Mouse (Mus musculus) hindbrain, embryonic 13.5 days (tissue): Measurements from ENCODE around the gene Atad5. TPM values are rescaled to one million over a fixed set of nuclear protein-coding genes. Genes with fewer than 3 reads are reported as not detected.

Experiments
- ATAC-seq: fragments of 200-750 bp; cut with Nextera tagmentation; 2 replicates; pipeline ENCODE4 v1.8.0; 2017; ENCODE audit warnings: moderate TSS enrichment; ENCODE audit not compliant: low FRiP score
- H3K27ac ChIP-seq: fragments of 300-500 bp; sonication (generic); 2 replicates; pipeline ENCODE4 v1.5.1; 2015; ENCODE audit warnings: inconsistent platforms, mild to moderate bottlenecking, moderate library complexity
- H3K27me3 ChIP-seq: fragments of 300-500 bp; sonication (generic); 2 replicates; pipeline ENCODE4 v1.6.1; 2015; ENCODE audit warnings: mild to moderate bottlenecking, inconsistent platforms
- H3K36me3 ChIP-seq: fragments of 300-500 bp; sonication (generic); 2 replicates; pipeline ENCODE4 v1.6.1; 2015; ENCODE audit warnings: mild to moderate bottlenecking, inconsistent platforms
- H3K4me1 ChIP-seq: fragments of 300-500 bp; sonication (generic); replicated peaks from 2 replicates; pipeline ENCODE4 v1.6.1; 2015; ENCODE audit warnings: inconsistent platforms
- H3K4me2 ChIP-seq: fragments of 300-500 bp; sonication (generic); 2 replicates; pipeline ENCODE4 v1.6.1; 2015; ENCODE audit warnings: inconsistent platforms, mild to moderate bottlenecking, moderate library complexity
- H3K4me3 ChIP-seq: fragments of 300-500 bp; sonication (generic); 2 replicates; pipeline ENCODE4 v1.5.1; 2015; ENCODE audit warnings: mild to moderate bottlenecking, inconsistent platforms
- H3K9ac ChIP-seq: fragments of 300-500 bp; sonication (generic); 2 replicates; pipeline ENCODE4 v1.6.1; 2015; ENCODE audit warnings: mild to moderate bottlenecking, inconsistent platforms
- H3K9me3 ChIP-seq: fragments of 300-500 bp; sonication (generic); 2 replicates; pipeline ENCODE4 v1.6.1; 2016; ENCODE audit warnings: inconsistent platforms
- WGBS: fragments of 180-500 bp; shearing (Covaris S2); methylation state at CpG from one replicate; pipeline ENCODE4 v1.1.7; 2015; 5-methylcytosine and 5-hydroxymethylcytosine counted together
- polyA plus RNA-seq: library from polyadenylated mRNA; unstranded; fragments of >200 nt; fragmentation: Nextera tagmentation; extraction: Ambion mirVana; gene quantifications from 2 replicates; pipeline ENCODE4 v1.2.1, GENCODE M21; 2015

Gene Atad5
- polyA plus RNA-seq, 1 experiment from 2014 or later, result 6.1 TPM

GRCm38 (mm10) chr11:80086844-80087243 lies 2.4 kb upstream of the Atad5 start:
- no peaks in the 10 kb centered on the region for H3K27me3 ChIP-seq
- H3K9ac ChIP-seq, result no peak overlapping the region
- WGBS, result 6% methylated on average over 5 of the region's 5 CpGs
- no peak for ATAC-seq
- H3K4me3 ChIP-seq, result no peak overlapping the region
- no peak overlapping the region for H3K4me2 ChIP-seq
- H3K9me3 ChIP-seq, result no peaks in the 10 kb centered on the region
- H3K4me1 ChIP-seq, result peaks cover 16% of the 10 kb centered on the region
- H3K27ac ChIP-seq, result no peak overlapping the region
- no peaks in the 10 kb centered on the region for H3K36me3 ChIP-seq

GRCm38 (mm10) chr11:80089817-80090214 lies 616 bp downstream of the Atad5 start:
- Histone ChIP-seq H3K4me1 (peaks cover 16% of the 10 kb centered on the region), H3K27me3 (no peaks in the 10 kb centered on the region), H3K27ac (no peak overlapping the region; the same call in 1 of the 2 replicates), H3K4me2 (peak overlapping the region; percentile 92), H3K9ac (peak overlapping the region; percentile 92), H3K9me3 (no peaks in the 10 kb centered on the region), H3K4me3 (peak overlapping the region; percentile 98), H3K36me3 (no peaks in the 10 kb centered on the region)
- WGBS, result under 1% methylated on average over 14 of the region's 14 CpGs
- ATAC-seq, result no peak

GRCm38 (mm10) chr11:80090555-80091164 lies 1.5 kb downstream of the Atad5 start:
- Histone ChIP-seq H3K4me3 (peak overlapping the region; percentile 98; the same call in 1 of the 2 replicates), H3K4me2 (peak overlapping the region; percentile 92), H3K27ac (no peak overlapping the region), H3K9ac (no peak overlapping the region), H3K36me3 (peaks cover 5% of the 10 kb centered on the region; the same call in 1 of the 2 replicates), H3K27me3 (no peaks in the 10 kb centered on the region), H3K9me3 (no peaks in the 10 kb centered on the region), H3K4me1 (peaks cover 16% of the 10 kb centered on the region)
- ATAC-seq, result no peak
- WGBS, result 66% methylated on average over 3 of the region's 3 CpGs

GRCm38 (mm10) chr11:80098444-80099056 lies 9.3 kb downstream of the Atad5 start:
- Histone ChIP-seq H3K27ac (no peak overlapping the region), H3K36me3 (peaks cover 31% of the 10 kb centered on the region), H3K4me2 (no peak overlapping the region), H3K9me3 (no peaks in the 10 kb centered on the region), H3K4me1 (no peaks in the 10 kb centered on the region), H3K27me3 (no peaks in the 10 kb centered on the region), H3K9ac (no peak overlapping the region), H3K4me3 (no peak overlapping the region)
- no peak for ATAC-seq
- 96% methylated on average over 3 of the region's 3 CpGs for WGBS

- Histone ChIP-seq H3K4me2 (no peak overlapping the region), H3K4me3 (no peak overlapping the region), H3K27me3 (no peaks in the 10 kb centered on the region), H3K36me3 (peaks cover 35% of the 10 kb centered on the region), H3K9me3 (no peaks in the 10 kb centered on the region), H3K9ac (no peak overlapping the region), H3K4me1 (no peaks in the 10 kb centered on the region), H3K27ac (no peak overlapping the region)
- 97% methylated on average over 6 of the region's 6 CpGs for WGBS
- no peak for ATAC-seq
Measured at GRCm38 (mm10) chr11:80101298-80101697, 12.1 kb downstream of the Atad5 start.

- Histone ChIP-seq H3K27ac (no peak overlapping the region), H3K9ac (no peak overlapping the region), H3K4me3 (no peak overlapping the region), H3K27me3 (no peaks in the 10 kb centered on the region), H3K9me3 (no peaks in the 10 kb centered on the region), H3K36me3 (peaks cover 42% of the 10 kb centered on the region), H3K4me2 (no peak overlapping the region), H3K4me1 (no peaks in the 10 kb centered on the region)
- WGBS, result 90% methylated on average over 1 of the region's 1 CpGs
- ATAC-seq, result no peak
Measured at GRCm38 (mm10) chr11:80104407-80104806, 15.2 kb downstream of the Atad5 start.

GRCm38 (mm10) chr11:80116411-80116810 lies 27.2 kb downstream of the Atad5 start:
- H3K27me3 ChIP-seq, result no peaks in the 10 kb centered on the region
- no peak overlapping the region for H3K9ac ChIP-seq
- WGBS, result 98% methylated on average over 1 of the region's 1 CpGs
- no peak overlapping the region for H3K27ac ChIP-seq
- ATAC-seq, result no peak
- H3K9me3 ChIP-seq, result no peaks in the 10 kb centered on the region
- H3K4me3 ChIP-seq, result no peak overlapping the region
- peaks cover 53% of the 10 kb centered on the region for H3K36me3 ChIP-seq
- no peak overlapping the region for H3K4me2 ChIP-seq
- no peaks in the 10 kb centered on the region for H3K4me1 ChIP-seq

- no peaks in the 10 kb centered on the region for H3K9me3 ChIP-seq
- H3K9ac ChIP-seq, result no peak overlapping the region
- 75% methylated on average over 1 of the region's 1 CpGs for WGBS
- no peak overlapping the region for H3K4me2 ChIP-seq
- ATAC-seq, result no peak
- H3K27me3 ChIP-seq, result no peaks in the 10 kb centered on the region
- H3K27ac ChIP-seq, result no peak overlapping the region
- H3K36me3 ChIP-seq, result peaks cover 42% of the 10 kb centered on the region
- no peak overlapping the region for H3K4me3 ChIP-seq
- no peaks in the 10 kb centered on the region for H3K4me1 ChIP-seq
Measured at GRCm38 (mm10) chr11:80132050-80132449, 42.9 kb downstream of the Atad5 start.

- Histone ChIP-seq H3K4me3 (no peak overlapping the region), H3K9me3 (no peaks in the 10 kb centered on the region), H3K27me3 (no peaks in the 10 kb centered on the region), H3K36me3 (peaks cover 42% of the 10 kb centered on the region), H3K4me2 (no peak overlapping the region), H3K9ac (no peak overlapping the region), H3K27ac (no peak overlapping the region), H3K4me1 (no peaks in the 10 kb centered on the region)
- ATAC-seq, result no peak
- WGBS, result 79% methylated on average over 4 of the region's 4 CpGs
Measured at GRCm38 (mm10) chr11:80134744-80135143, 45.5 kb downstream of the Atad5 start.

GRCm38 (mm10) chr11:80135954-80136683 lies 46.9 kb downstream of the Atad5 start:
- Histone ChIP-seq H3K9ac (no peak overlapping the region), H3K4me1 (peaks cover 10% of the 10 kb centered on the region), H3K4me2 (no peak overlapping the region), H3K4me3 (no peak overlapping the region), H3K9me3 (no peaks in the 10 kb centered on the region), H3K27ac (no peak overlapping the region), H3K36me3 (peaks cover 38% of the 10 kb centered on the region), H3K27me3 (no peaks in the 10 kb centered on the region)
- ATAC-seq, result no peak
- WGBS, result 87% methylated on average over 11 of the region's 11 CpGs

- no peak overlapping the region for H3K4me3 ChIP-seq
- no peak for ATAC-seq
- no peaks in the 10 kb centered on the region for H3K9me3 ChIP-seq
- H3K9ac ChIP-seq, result no peak overlapping the region
- WGBS, result 93% methylated on average over 13 of the region's 13 CpGs
- no peaks in the 10 kb centered on the region for H3K27me3 ChIP-seq
- no peak overlapping the region for H3K27ac ChIP-seq
- H3K4me1 ChIP-seq, result peaks cover 15% of the 10 kb centered on the region
- H3K4me2 ChIP-seq, result no peak overlapping the region
- peaks cover 34% of the 10 kb centered on the region for H3K36me3 ChIP-seq
Measured at GRCm38 (mm10) chr11:80136786-80137185, 47.6 kb downstream of the Atad5 start.

- 91% methylated on average over 5 of the region's 5 CpGs for WGBS
- no peak overlapping the region for H3K27ac ChIP-seq
- no peak overlapping the region for H3K4me2 ChIP-seq
- H3K4me1 ChIP-seq, result peaks cover 19% of the 10 kb centered on the region
- H3K4me3 ChIP-seq, result no peak overlapping the region
- no peak for ATAC-seq
- H3K36me3 ChIP-seq, result peaks cover 24% of the 10 kb centered on the region
- no peak overlapping the region for H3K9ac ChIP-seq
- no peaks in the 10 kb centered on the region for H3K9me3 ChIP-seq
- no peaks in the 10 kb centered on the region for H3K27me3 ChIP-seq
Measured at GRCm38 (mm10) chr11:80137773-80138172, 48.6 kb downstream of the Atad5 start.
